Mouse (Mus musculus) MEL (cell line): ENCODE measurements around the gene Polr2e. TPM values are rescaled to one million over a fixed set of nuclear protein-coding genes. Genes with fewer than 3 reads are reported as not detected.

ENCODE experiments used
- DNase-seq: peaks from one replicate; pipeline ENCODE4 v3.0.0; 2011; ENCODE audit warnings: low read depth, low spot score
- H3K27ac ChIP-seq: 2 replicates; pipeline ENCODE4 v1.5.1; 2012; ENCODE audit warnings: low read depth, mild to moderate bottlenecking, control low read depth, low read length, moderate library complexity; ENCODE audit not compliant: control insufficient read depth
- H3K27me3 ChIP-seq, 2 experiments: fragments of 150-350 bp in 1 of 2; sonication (generic) in 1 of 2; 2 replicates each; pipeline ENCODE4 v1.6.1; 2012; ENCODE audit warnings: low read length in 2 of 2, mild to moderate bottlenecking in 2 of 2, improper control_type of control experiment in 1 of 2, moderate library complexity in 1 of 2; ENCODE audit not compliant: insufficient read depth in 2 of 2, control insufficient read depth in 1 of 2
- H3K36me3 ChIP-seq, 2 experiments: 2 replicates each; pipeline ENCODE4 v1.6.1; 2012 to 2014; ENCODE audit warnings: low read length in 2 of 2, improper control_type of control experiment in 1 of 2, inconsistent platforms in 1 of 2, mild to moderate bottlenecking in 1 of 2; ENCODE audit not compliant: insufficient read depth in 2 of 2, control insufficient read depth in 1 of 2
- H3K4me1 ChIP-seq, 2 experiments: fragments of 150-350 bp in 1 of 2; sonication (generic) in 1 of 2; 2 replicates each; pipeline ENCODE4 v1.6.1; 2012; ENCODE audit warnings: low read length in 2 of 2, improper control_type of control experiment in 1 of 2, mild to moderate bottlenecking in 1 of 2; ENCODE audit not compliant: insufficient read depth in 2 of 2, control insufficient read depth in 1 of 2
- H3K4me3 ChIP-seq, 2 experiments: fragments of 150-350 bp in 1 of 2; sonication (generic) in 1 of 2; 2 replicates each; pipeline ENCODE4 v1.5.1; 2012; ENCODE audit warnings: low read depth in 2 of 2, low read length in 2 of 2, mild to moderate bottlenecking in 2 of 2, moderate library complexity in 2 of 2, control low read depth in 1 of 2, improper control_type of control experiment in 1 of 2; ENCODE audit not compliant: control insufficient read depth in 1 of 2, insufficient read depth in 1 of 2
- H3K79me2 ChIP-seq: 2 replicates; pipeline ENCODE4 v1.6.1; 2012; ENCODE audit warnings: mild to moderate bottlenecking, low read length, moderate library complexity; ENCODE audit not compliant: control insufficient read depth, poor library complexity, insufficient read depth
- H3K9ac ChIP-seq: 2 replicates; pipeline ENCODE4 v1.6.1; 2012; ENCODE audit warnings: low read depth, mild to moderate bottlenecking, control low read depth, low read length, moderate library complexity; ENCODE audit not compliant: control insufficient read depth, poor library complexity, severe bottlenecking
- H3K9me3 ChIP-seq: fragments of 150-350 bp; sonication (generic); replicated peaks from 2 replicates; pipeline ENCODE4 v1.6.1; 2012; ENCODE audit warnings: mild to moderate bottlenecking, low read length, improper control_type of control experiment, moderate library complexity; ENCODE audit not compliant: insufficient read depth
- CTCF ChIP-seq, 3 experiments: IDR thresholded peaks in 2 of 3; conservative IDR thresholded peaks in 1 of 3; 2 replicates each; pipeline ENCODE4 v1.5.1; 2011 to 2012; ENCODE audit warnings: low read length in 3 of 3, low read depth in 2 of 3, mild to moderate bottlenecking in 2 of 3, improper control_type of control experiment in 1 of 3, inconsistent platforms in 1 of 3, mixed read lengths in 1 of 3, moderate library complexity in 1 of 3; ENCODE audit not compliant: control insufficient read depth in 1 of 3, insufficient read depth in 1 of 3, poor library complexity in 1 of 3, severe bottlenecking in 1 of 3
- GABPA ChIP-seq: IDR thresholded peaks from 2 replicates; pipeline ENCODE4 v1.6.1; 2012; ENCODE audit warnings: low read depth, mild to moderate bottlenecking, inconsistent platforms, low read length, improper control_type of control experiment, moderate library complexity
- HCFC1 ChIP-seq: IDR thresholded peaks from 2 replicates; pipeline ENCODE4 v1.6.1; 2012; ENCODE audit warnings: low read depth, mild to moderate bottlenecking, inconsistent platforms, low read length, improper control_type of control experiment, moderate library complexity
- KAT2A ChIP-seq: conservative IDR thresholded peaks from 2 replicates; pipeline ENCODE4 v1.6.1; 2012; ENCODE audit warnings: low read depth, low read length, improper control_type of control experiment, inconsistent platforms
- MAFK ChIP-seq: IDR thresholded peaks from 2 replicates; pipeline ENCODE4 v1.6.1; 2011; ENCODE audit warnings: low read depth, mild to moderate bottlenecking, low read length, improper control_type of control experiment, borderline replicate concordance
- MAX ChIP-seq: IDR thresholded peaks from 2 replicates; pipeline ENCODE4 v1.6.1; 2011; ENCODE audit warnings: low read length, improper control_type of control experiment
- NELFE ChIP-seq: IDR thresholded peaks from 2 replicates; pipeline ENCODE4 v1.6.1; 2011; ENCODE audit warnings: low read depth, low read length, improper control_type of control experiment
- POLR2A ChIP-seq, 2 experiments: IDR thresholded peaks; 2 replicates each; pipeline ENCODE4 v1.6.1; 2011 to 2012; ENCODE audit warnings: low read length in 2 of 2, mild to moderate bottlenecking in 2 of 2, control low read depth in 1 of 2, improper control_type of control experiment in 1 of 2, low read depth in 1 of 2, moderate library complexity in 1 of 2; ENCODE audit not compliant: control insufficient read depth in 1 of 2, insufficient read depth in 1 of 2, poor library complexity in 1 of 2
- POLR2AphosphoS5 ChIP-seq: IDR thresholded peaks from 2 replicates; pipeline ENCODE4 v1.6.1; 2012; ENCODE audit warnings: low read depth, borderline replicate concordance, mild to moderate bottlenecking, inconsistent platforms, low read length, moderate library complexity, mixed read lengths
- RAD21 ChIP-seq: IDR thresholded peaks from 2 replicates; pipeline ENCODE4 v1.6.1; 2011; ENCODE audit warnings: mild to moderate bottlenecking, low read depth, low read length, improper control_type of control experiment
- SMC3 ChIP-seq: IDR thresholded peaks from 2 replicates; pipeline ENCODE4 v1.6.1; 2011; ENCODE audit warnings: low read depth, low read length, improper control_type of control experiment
- USF1 ChIP-seq: IDR thresholded peaks from 2 replicates; pipeline ENCODE4 v1.6.1; 2014; ENCODE audit warnings: low read depth, mild to moderate bottlenecking, inconsistent platforms, low read length, improper control_type of control experiment, moderate library complexity
- USF2 ChIP-seq, 2 experiments: IDR thresholded peaks; 2 replicates each; pipeline ENCODE4 v1.6.1; 2011 to 2012; ENCODE audit warnings: improper control_type of control experiment in 2 of 2, low read length in 2 of 2, borderline replicate concordance in 1 of 2, inconsistent platforms in 1 of 2, low read depth in 1 of 2, mild to moderate bottlenecking in 1 of 2; ENCODE audit not compliant: insufficient read depth in 1 of 2
- ZC3H11A ChIP-seq: IDR thresholded peaks from 2 replicates; pipeline ENCODE4 v1.6.1; 2012; ENCODE audit warnings: low read depth, mild to moderate bottlenecking, inconsistent platforms, low read length, improper control_type of control experiment
- ZKSCAN1 ChIP-seq: IDR thresholded peaks from 2 replicates; pipeline ENCODE4 v1.6.1; 2012; ENCODE audit warnings: low read depth, mild to moderate bottlenecking, inconsistent platforms, low read length, improper control_type of control experiment, moderate library complexity
- ZNF384 ChIP-seq: IDR thresholded peaks from 2 replicates; pipeline ENCODE4 v1.6.1; 2012; ENCODE audit warnings: low read depth, mild to moderate bottlenecking, inconsistent platforms, low read length, improper control_type of control experiment
- polyA plus RNA-seq, 2 experiments: library from polyadenylated mRNA; stranded (reverse) in 1 of 2; unstranded in 1 of 2; fragments of >175 nt in 1 of 2; fragments of >200 nt in 1 of 2; gene quantifications; 2 replicates each; pipeline versions ENCODE4 v1.2.1 to v1.2.4; 2012; ENCODE audit warnings: low replicate concordance in 2 of 2, low read depth in 1 of 2; ENCODE audit not compliant: insufficient read length in 2 of 2, insufficient read depth in 1 of 2, missing spikeins in 1 of 2
- total RNA-seq: library from RNA; depleted of rRNA; stranded (reverse); fragments of 300-350 nt; gene quantifications from 2 replicates; pipeline ENCODE4 v1.2.3, GENCODE M21; 2012

Polr2e gene
- total and polyA plus RNA-seq, 3 experiments: 169 to 279 (median 258) TPM

DNA sequence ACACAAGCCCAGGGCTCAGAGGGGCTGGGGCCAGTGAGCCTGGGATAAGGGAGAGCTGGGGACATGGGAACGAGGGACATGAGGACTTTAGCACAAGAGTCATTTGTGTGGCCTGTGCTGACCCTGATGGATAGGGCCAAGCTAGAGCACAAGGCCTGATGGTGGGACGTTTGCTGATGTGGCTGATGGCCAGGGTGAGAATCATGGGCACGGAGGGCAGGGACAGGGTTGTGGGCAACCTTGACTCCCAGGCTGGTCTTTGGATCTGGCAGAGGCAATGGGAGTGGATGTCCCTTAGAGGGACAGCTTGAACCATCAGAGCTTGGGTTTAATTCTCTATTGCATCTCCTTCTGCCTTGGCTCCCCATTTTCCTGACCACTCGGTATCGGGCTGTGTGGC lies 37.7 kb upstream of the Polr2e start:
- no peak overlapping the region for H3K4me3 ChIP-seq
- H3K9ac ChIP-seq: no peak overlapping the region
- no peak for DNase-seq
- H3K79me2 ChIP-seq: no peaks in the 10 kb centered on the region; the same call in 1 of the 2 replicates
- H3K36me3 ChIP-seq: peaks cover 0 to 13% of the 10 kb centered on the region in 2 experiments; a peak in 3 of 4 replicates
- H3K27me3 ChIP-seq: no peaks in the 10 kb centered on the region
- TF ChIP-seq HCFC1 (no peak), POLR2A (IDR thresholded peaks at IDR 0.05; ENCODE audit: control insufficient read depth in 1 of 2, insufficient read depth in 1 of 2, low read depth in 1 of 2, low read length in 2 of 2, poor library complexity in 1 of 2) (no peak), RAD21 (no peak), ZNF384 (no peak), CTCF (IDR thresholded peaks at IDR 0.05 in 2 of 3, conservative IDR thresholded peaks at IDR 0.05 in 1 of 3; ENCODE audit: control insufficient read depth in 1 of 3, insufficient read depth in 1 of 3, low read depth in 2 of 3, low read length in 3 of 3, poor library complexity in 1 of 3, severe bottlenecking in 1 of 3) (no peak), GABPA (no peak), NELFE (no peak), MAX (no peak)
- no peaks in the 10 kb centered on the region for H3K9me3 ChIP-seq
- peaks cover 0 to 18% of the 10 kb centered on the region in 2 experiments; a peak in 2 of 4 replicates for H3K4me1 ChIP-seq
- no peak overlapping the region for H3K27ac ChIP-seq

DNA sequence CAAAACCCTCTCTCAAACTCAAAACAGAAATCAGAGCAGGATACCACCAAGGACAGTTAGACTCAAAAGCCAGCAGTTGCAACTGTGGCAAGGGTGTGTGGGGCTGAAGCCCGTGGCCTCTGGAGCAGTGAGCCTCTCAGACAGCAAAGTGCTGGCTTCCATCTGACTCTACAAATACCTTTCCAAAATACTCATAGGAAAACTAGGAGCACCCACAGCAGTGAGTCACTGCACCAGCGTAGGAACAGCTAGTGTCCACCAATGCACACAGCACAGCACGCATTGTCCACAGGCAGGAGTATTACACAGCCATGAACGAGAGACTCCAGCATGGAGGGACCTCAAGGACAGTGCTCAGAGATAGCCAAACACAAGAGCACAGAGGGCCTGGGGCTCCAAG lies 36.8 kb upstream of the Polr2e start:
- no peak overlapping the region for H3K4me3 ChIP-seq
- peaks cover 0 to 19% of the 10 kb centered on the region in 2 experiments; a peak in 3 of 4 replicates for H3K36me3 ChIP-seq
- no peaks in the 10 kb centered on the region; the same call in 1 of the 2 replicates for H3K79me2 ChIP-seq
- H3K9ac ChIP-seq: no peak overlapping the region
- DNase-seq: no peak
- no peak for TF ChIP-seq SMC3
- no peak for TF ChIP-seq KAT2A
- no peak for TF ChIP-seq HCFC1
- TF ChIP-seq USF2 (IDR thresholded peaks at IDR 0.05; ENCODE audit: borderline replicate concordance in 1 of 2, insufficient read depth in 1 of 2, low read depth in 1 of 2, low read length in 2 of 2): no peak
- TF ChIP-seq POLR2AphosphoS5: no peak
- no peak for TF ChIP-seq MAFK
- TF ChIP-seq, all 39 proteins: peak for 0
- Histone ChIP-seq H3K27ac (no peak overlapping the region), H3K27me3 (no peaks in the 10 kb centered on the region), H3K4me1 (peaks cover 0 to 22% of the 10 kb centered on the region in 2 experiments; a peak in 2 of 4 replicates), H3K9me3 (no peaks in the 10 kb centered on the region)

DNA sequence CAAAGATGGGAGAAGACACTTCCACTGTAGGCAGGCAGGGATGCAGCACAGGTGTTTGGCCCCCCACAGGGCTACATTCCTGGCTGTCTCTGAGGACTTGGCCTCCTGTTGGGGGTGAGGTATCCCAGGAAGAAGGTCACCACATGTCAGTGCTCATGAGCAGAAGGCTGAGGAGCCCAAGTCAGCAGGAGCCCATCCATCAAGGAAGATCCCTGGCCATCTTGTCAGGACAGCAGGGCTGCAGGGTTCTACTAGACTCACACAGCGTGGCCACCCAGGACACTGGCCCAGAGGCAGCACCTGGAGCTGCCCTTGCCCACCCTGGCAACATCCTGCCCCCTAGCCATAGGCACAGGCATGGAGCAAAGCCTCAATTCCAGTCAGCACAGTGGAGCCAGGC lies 36.3 kb upstream of the Polr2e start:
- Histone ChIP-seq H3K79me2 (no peaks in the 10 kb centered on the region; the same call in 1 of the 2 replicates), H3K36me3 (peaks cover 0 to 16% of the 10 kb centered on the region in 2 experiments; a peak in 3 of 4 replicates), H3K4me3 (no peak overlapping the region), H3K4me1 (peaks cover 0 to 20% of the 10 kb centered on the region in 2 experiments; a peak in 2 of 4 replicates), H3K9ac (no peak overlapping the region), H3K27ac (0 out of 2 replicates have a peak overlapping the region, but pooled peaks have one; percentile 18), H3K27me3 (no peaks in the 10 kb centered on the region), H3K9me3 (no peaks in the 10 kb centered on the region)
- TF ChIP-seq USF2 (IDR thresholded peaks at IDR 0.05; ENCODE audit: borderline replicate concordance in 1 of 2, insufficient read depth in 1 of 2, low read depth in 1 of 2, low read length in 2 of 2): no peak
- TF ChIP-seq ZC3H11A: no peak
- no peak for TF ChIP-seq USF1
- TF ChIP-seq ZKSCAN1: no peak
- DNase-seq: no peak
